Comparison of ENCODE assay signal across 17 mouse cellular contexts in the genomic region with DNA sequence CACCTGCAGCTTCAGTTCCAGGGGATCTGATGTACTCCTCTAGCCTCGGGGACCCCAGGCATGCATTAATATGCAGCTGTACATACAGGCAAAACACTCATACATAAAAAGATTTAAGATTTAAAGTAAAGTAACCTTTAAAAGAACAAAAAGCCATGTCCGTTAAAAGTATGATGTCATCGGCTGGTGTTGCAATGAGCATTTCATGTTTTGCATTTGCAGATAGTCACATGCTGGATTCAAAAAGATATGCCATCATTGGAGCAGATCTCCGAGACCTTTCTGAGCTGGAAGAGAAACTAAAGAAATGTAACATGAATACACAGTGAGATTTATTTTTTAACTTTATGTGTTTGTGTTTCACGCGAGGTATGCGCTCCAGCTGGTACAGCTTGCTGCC. TPM values are rescaled to one million over a fixed set of nuclear protein-coding genes. Genes with fewer than 3 reads are reported as not detected.
"Had no signal": no experiment of that assay in that cellular context is flagged by ENCODE, and none has a peak within 500 bp of the region (broad histone marks: within the 10 kb centered on the region; RNA-seq: fewer than 3 reads in every experiment).

No protein-coding gene starts in this region.

- H3K9ac ChIP-seq: limb, embryonic 15.5 days; liver, embryonic 12.5 days; lung, embryonic 14.5 days; midbrain, embryonic 12.5 days; neural tube, embryonic 15.5 days had no signal

- H3K27ac ChIP-seq: kidney, postnatal 0 days; limb, embryonic 15.5 days; liver, embryonic 12.5 days; midbrain, embryonic 12.5 days; neural tube, embryonic 15.5 days; stomach, postnatal 0 days had no signal

- H3K4me3 ChIP-seq: limb, embryonic 15.5 days; liver, embryonic 12.5 days; megakaryocyte, embryonic 14.5 days; midbrain, embryonic 12.5 days; myocyte; neural tube, embryonic 15.5 days had no signal

- DNase-seq: kidney, adult 9 months; kidney, postnatal 36 days; lung, embryonic 14.5 days; thymus, postnatal 4 days had no signal

- H3K4me1 ChIP-seq: limb, embryonic 15.5 days; midbrain, embryonic 12.5 days; neural tube, embryonic 15.5 days had no signal

- H3K4me2 ChIP-seq: limb, embryonic 15.5 days; liver, embryonic 12.5 days; lung, embryonic 14.5 days; midbrain, embryonic 12.5 days; neural tube, embryonic 15.5 days had no signal

- H3K9me3 ChIP-seq: limb, embryonic 15.5 days; liver, embryonic 12.5 days; megakaryocyte, embryonic 14.5 days; midbrain, embryonic 12.5 days; neural tube, embryonic 15.5 days had no signal

- H3K27me3 ChIP-seq: limb, embryonic 15.5 days; liver, embryonic 12.5 days; megakaryocyte, embryonic 14.5 days; midbrain, embryonic 12.5 days; neural tube, embryonic 15.5 days had no signal

- ATAC-seq: liver, embryonic 12.5 days; midbrain, embryonic 16.5 days had no signal

RNA-seq across cellular contexts. Expression of a gene that starts 51.6 kb away (rescaled TPM):
- total RNA-seq: layer of hippocampus, adult 18-20 months; layer of hippocampus, postnatal 10 days; left cerebral cortex, adult 18-20 months; left cerebral cortex, postnatal 10 days had no signal
- polyA plus RNA-seq: limb, embryonic 15.5 days; lung, embryonic 14.5 days; midbrain, embryonic 16.5 days; myocyte; neural tube, embryonic 15.5 days had no signal
